Mouse (Mus musculus) ovary, postnatal 14 days (tissue): ENCODE measurements at regions not wholly inside any gene's neighbourhood (a gene's known extent, or its start where the extent isn't known, plus 50 kb on each side); places are given as distances from the start of the nearest gene placed in this dataset.
"Not testable (repeated sequence)": the region's sequence is repeated elsewhere in the genome, so short reads cannot be mapped to it uniquely, and the experiment has no call there.

Source experiments
- DNase-seq: peaks from one replicate; pipeline ENCODE4 v3.0.0; 2022; ENCODE audit warnings: low spot score

DNA sequence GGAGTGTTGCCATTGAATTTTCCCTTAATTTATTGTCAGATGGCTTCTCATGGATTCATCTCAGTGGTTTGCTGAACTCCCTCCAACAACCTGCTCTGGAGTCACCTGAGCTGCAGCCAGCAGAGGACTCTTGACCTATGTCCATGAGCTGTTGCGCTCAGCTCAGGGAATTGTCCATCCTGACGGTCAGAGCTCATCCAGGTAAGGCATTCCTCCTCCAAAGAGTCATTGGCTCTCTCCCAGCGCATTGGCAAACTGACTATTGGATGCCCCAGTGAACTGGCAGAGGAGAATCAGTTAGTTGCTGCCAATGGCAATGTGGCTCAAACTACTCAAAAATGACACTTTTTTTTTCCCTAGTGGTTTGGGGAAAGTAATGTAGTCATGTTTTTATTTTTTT lies 345.3 kb upstream of the Fign start:
- no peak for DNase-seq

DNA sequence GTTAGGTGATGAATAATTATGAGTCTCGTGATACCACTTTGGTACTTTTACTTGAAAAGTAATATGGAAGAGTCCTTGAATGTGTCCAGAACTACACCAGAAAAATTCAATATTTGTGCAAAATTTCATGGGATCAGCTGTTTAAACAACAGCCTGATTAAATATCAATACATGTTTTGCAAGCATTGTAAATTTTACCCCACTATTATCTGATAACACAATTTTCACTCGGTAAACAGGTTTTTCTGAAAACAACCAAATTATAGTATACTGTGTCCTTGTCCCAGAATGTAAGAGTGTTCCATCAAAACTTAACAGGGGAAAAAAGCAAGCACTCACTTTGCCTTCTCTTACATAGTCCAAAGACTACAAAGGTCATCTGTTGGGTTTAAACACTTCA lies 343.1 kb upstream of the Fign start:
- no peak for DNase-seq

DNA sequence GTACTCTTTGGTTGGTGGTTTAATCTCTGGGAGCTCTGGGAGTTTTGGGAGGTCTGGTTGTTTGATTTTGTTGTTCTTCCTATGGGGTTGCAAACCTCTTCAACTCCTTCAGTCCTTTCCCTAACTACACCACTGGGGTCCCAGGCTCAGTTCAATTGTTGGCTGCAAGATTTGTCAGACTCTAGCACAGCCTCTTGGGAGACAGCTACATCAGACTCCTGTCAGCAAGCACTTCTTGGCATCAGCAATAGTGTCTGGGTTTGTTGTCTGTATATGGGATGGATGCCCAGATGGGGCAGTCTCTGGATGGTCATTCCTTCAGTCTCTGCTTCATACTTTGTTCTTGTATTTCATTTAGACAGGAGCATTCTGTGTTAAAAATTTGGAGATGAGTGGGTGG lies 319.3 kb upstream of the Fign start:
- not testable (repeated sequence) for DNase-seq

DNA sequence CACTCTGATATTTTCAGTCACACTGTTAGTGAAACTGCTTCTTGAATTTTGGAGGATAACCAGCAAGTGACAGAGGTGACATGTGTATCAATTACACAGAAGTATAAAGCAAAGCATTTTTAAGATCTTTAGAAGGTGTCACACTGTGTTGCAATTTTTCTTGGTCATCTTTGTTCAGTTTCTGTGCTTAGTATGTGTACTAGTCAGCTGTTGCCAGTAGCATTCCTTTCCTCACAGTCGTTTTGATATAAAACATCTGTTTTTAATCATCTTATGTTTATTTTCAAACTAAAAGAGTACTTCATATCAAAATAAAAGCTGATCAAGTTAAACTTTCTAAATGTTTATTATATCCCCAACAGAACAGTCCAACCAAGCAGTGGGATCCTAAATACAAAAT lies 316.0 kb upstream of the Fign start:
- no peak for DNase-seq

DNA sequence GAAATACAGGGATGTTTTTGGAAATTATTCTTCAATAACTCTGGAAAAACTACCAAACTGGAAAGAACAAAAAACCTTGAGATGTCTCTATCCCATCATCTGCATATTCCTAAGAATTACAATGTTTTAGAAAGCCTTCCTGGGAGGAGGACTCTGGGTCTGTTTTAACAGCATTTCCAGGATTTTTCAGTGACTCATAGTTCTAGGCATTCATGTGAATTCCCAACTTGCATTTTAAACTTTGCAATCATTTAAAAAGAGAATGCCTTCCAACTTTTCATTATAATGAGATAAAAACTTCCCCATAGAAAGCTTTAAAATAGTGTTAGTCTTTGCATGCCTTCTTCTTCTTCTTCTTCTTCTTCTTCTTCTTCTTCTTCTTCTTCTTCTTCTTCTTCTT lies 315.4 kb upstream of the Fign start:
- no peak for DNase-seq

DNA sequence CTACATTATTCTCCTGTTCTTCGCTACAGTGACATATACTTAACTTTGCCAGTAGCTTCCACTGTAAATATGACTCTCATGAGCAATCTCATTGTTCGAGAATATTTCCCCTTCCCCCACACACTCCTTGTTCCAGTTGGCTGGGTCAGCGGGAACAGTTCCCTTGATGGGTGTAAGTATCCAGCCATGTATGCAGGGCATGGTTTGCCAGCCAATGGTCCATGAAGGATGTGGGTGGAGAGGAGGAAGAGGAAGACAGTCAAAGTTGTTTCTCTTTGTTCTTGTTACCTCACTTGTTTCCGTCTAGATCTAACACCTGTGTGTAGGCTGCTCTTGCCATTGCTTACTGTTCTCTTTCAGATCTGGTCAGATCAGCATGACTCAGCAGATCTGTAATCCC lies 298.1 kb upstream of the Fign start:
- no peak for DNase-seq

DNA sequence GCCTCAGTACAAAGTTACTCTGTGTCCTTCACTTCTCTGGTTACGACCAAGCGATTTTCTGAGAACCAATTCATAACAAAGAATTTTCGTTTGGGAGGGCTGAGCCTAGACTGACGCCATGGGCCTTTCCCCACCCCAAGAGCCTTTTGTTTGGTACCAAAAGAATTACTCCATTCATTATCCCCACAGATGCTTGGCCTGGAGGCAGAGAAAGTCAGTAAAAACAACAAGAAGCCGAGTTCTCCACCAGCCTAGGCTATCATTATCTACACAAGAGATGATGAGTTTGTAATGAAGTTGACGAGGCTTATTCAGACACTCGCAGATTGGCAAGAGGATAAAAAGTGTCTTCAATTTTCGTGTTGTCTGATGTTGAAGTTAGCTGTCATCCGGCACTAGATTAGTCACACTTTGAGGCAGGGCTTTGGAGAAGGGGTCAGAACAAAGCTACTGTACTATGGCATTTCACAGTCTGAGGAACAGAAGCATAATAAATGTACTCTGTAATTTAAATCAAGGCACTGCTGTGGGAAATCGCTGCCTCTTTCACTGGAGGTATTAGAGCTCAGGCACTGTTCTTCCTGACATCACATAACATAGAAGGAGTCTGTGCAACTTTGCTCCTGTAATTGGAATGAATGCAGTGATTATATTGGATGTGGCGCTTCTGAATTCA lies 296.9 kb upstream of the Fign start:
- DNase-seq, result no peak

DNA sequence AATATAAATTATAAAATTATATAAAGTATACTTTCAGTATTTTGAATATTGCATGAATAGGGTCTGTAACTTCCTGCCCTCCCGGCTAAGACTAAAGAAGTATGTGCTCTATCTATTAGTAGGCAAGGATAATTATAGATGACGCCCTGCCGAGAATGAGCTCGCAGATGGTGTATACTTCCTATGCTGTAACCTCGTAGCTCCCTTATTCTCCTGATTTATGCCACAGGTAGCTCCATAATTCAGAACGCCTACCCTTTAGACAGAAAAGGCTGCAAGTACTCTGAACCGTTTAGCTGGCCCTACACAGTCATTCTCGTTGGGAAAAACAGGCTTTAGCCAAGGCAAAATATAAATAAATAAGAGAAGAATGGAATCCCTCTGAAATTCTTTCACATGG lies 296.4 kb upstream of the Fign start:
- no peak for DNase-seq

DNA sequence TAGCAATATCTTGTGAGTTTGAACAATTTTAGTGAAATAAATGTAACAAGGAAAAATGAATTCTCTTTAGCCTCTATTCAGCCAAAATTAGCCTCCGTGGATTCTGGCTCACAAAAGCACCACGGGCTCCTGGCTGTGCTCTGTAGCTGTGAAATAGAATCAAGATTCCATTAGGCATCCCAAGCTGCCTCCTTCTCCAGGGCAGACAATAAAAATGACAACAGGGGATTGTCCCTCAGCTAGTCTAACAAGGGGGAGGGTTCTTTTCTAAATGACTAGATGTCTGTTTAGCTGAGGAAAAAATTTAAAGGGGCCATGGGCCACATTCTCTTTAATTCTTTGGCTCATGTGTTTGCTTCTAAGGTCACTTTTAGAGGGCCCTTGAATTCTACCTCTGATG lies 272.0 kb upstream of the Fign start:
- no peak for DNase-seq

DNA sequence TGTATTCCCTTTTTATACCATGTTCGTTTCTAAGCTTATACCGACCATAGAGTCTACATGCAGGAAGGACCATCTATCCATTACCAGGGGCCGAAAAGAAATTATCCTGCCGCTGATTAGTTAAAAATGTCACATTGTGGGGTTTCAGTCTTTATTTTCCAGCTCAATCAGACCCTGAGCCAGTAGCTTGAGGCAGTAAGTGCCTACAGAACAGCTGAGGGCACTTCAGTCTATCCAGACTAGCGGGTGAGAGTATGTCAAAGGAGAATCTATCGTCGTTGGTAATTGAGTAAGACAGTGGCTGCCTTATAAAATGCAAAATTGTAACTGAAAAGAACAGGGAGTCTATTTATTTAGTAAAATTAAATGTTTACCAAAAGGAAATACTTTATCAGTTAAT lies 269.4 kb upstream of the Fign start:
- no peak for DNase-seq

DNA sequence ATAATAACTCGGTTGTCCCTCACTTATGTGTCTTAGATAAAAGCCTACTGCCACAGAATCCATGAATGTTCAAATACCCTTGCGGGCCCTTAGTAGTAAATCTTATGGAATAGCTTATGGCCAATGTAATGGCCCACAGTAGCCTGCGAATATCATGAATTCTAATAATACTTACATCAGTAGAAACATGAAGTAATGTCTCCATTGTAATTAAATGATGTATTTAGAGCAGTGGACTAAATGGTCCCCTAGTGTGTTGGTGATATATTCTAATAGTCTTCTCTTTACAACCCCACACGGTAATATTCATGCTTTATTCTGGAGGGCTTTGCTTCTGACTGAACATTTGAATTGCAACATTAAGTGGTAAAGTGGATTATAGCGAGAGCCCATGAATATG lies 268.7 kb upstream of the Fign start:
- no peak for DNase-seq

DNA sequence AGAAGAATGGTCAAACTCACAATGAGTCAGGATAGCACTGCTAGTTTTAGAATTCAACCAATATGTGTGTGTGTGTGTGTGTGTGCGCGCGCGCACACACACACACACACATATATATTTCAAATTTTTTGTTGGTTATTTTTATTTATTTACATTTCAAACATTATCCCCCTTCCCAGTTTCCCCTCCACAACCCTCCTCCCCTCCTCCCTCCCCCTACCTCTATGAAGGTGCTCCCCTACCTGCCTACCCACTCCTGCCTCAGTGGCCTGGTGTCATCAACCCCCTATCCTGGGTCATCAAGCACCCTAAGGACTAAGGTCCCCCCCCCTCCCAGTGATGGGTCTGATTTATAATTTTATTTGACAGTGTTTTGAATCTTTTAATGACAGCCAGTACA lies 258.4 kb upstream of the Fign start:
- no peak for DNase-seq

DNA sequence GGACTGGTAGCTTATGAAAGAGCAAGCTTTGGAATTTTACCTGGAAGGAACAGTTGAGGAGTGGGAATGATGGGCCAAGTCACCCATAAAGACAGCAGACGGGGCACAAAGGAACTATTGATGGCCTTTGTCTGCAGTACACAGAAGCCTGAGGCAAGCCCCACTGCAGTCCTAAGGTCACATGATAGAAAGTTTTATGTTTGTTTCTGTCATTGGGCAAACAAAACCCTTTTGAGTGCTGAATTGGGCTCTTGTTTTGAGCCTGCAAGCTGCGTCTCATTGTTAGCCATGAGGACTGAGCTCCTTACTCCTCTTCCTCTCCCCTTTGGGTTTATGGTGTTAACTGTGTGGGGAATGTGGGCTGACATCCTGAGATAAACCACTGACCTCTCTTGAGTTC lies 227.7 kb upstream of the Fign start:
- no peak for DNase-seq
